ENCODE assay signal across 21 mouse cellular contexts in genomic region chr17:73229445-73230155, GRCm38 (mm10).
DNase-seq lines count a peak whose midpoint lies in the region; ATAC-seq and TF ChIP-seq lines count a peak whose summit lies in the region.
"Had no signal": no experiment of that assay in that cellular context is flagged by ENCODE, and none has a peak within 500 bp of the region (broad histone marks: within the 10 kb centered on the region; RNA-seq: fewer than 3 reads in every experiment).

No protein-coding gene starts in this region.

- no peak for DNase-seq in heart, postnatal 36 days
- DNase-seq in intestine, embryonic 14.5 days (ENCODE audit: low spot score), result peak; percentile 46
- peak; percentile 65 for DNase-seq in MEL (ENCODE audit: low read depth, low spot score)
- DNase-seq in liver, embryonic 14.5 days (ENCODE audit: low read depth in 3 of 3, low spot score in 3 of 3), result no peak
- no peak for DNase-seq in Muller cell, postnatal 12 days (ENCODE audit: inconsistent ontology term)
- DNase-seq: adrenal gland, adult 8-10 months; cerebellum, adult 2 months; kidney, adult 11 months; kidney, postnatal 14 days; layer of hippocampus, adult 9-11 months; lung, embryonic 14.5 days; lung, postnatal 14 days; thymus, adult 2 months had no signal

- H3K36me3 ChIP-seq in heart, embryonic 13.5 days, result peaks cover 5% of the 10 kb centered on the region; the same call in 1 of the 2 replicates
- no peaks in the 10 kb centered on the region for H3K36me3 ChIP-seq in intestine, embryonic 14.5 days (ENCODE audit: control insufficient read depth, insufficient read depth, low read length)
- H3K36me3 ChIP-seq in intestine, embryonic 15.5 days, result no peaks in the 10 kb centered on the region
- peaks cover 0 to 55% of the 10 kb centered on the region in 2 experiments; a peak in 3 of 4 replicates for H3K36me3 ChIP-seq in MEL (ENCODE audit: control insufficient read depth in 1 of 2, insufficient read depth in 2 of 2, low read length in 2 of 2)
- no peaks in the 10 kb centered on the region for H3K36me3 ChIP-seq in liver, embryonic 14.5 days (replicated peaks; ENCODE audit: control insufficient read depth, insufficient read depth, low read depth)
- H3K36me3 ChIP-seq: hindbrain, embryonic 13.5 days; neural tube, embryonic 12.5 days had no signal

- no peak for TF ChIP-seq RAD21 in MEL (IDR thresholded peaks at IDR 0.05; ENCODE audit: low read depth, low read length)

- no peaks in the 10 kb centered on the region for H3K9me3 ChIP-seq in heart, embryonic 13.5 days
- no peaks in the 10 kb centered on the region for H3K9me3 ChIP-seq in intestine, embryonic 14.5 days (ENCODE audit: control insufficient read depth, low read length)
- H3K9me3 ChIP-seq in intestine, embryonic 15.5 days, result no peaks in the 10 kb centered on the region
- H3K9me3 ChIP-seq in MEL (replicated peaks; ENCODE audit: insufficient read depth, low read length), result no peaks in the 10 kb centered on the region
- no peaks in the 10 kb centered on the region for H3K9me3 ChIP-seq in liver, embryonic 14.5 days (ENCODE audit: control insufficient read depth, low read length)
- H3K9me3 ChIP-seq: hindbrain, embryonic 13.5 days; neural tube, embryonic 12.5 days had no signal

- H3K4me3 ChIP-seq in heart, embryonic 13.5 days, result no peak overlapping the region
- H3K4me3 ChIP-seq in intestine, embryonic 14.5 days (ENCODE audit: low read depth, low read length), result no peak overlapping the region
- H3K4me3 ChIP-seq in intestine, embryonic 15.5 days (replicated peaks), result no peak overlapping the region
- peak overlapping the region in 1 of 2 experiments; percentile 7; a peak in 2 of 4 replicates for H3K4me3 ChIP-seq in MEL (ENCODE audit: control insufficient read depth in 1 of 2, insufficient read depth in 1 of 2, low read depth in 2 of 2, low read length in 2 of 2)
- no peak overlapping the region for H3K4me3 ChIP-seq in liver, embryonic 14.5 days (ENCODE audit: insufficient read depth in 1 of 2, low read depth in 2 of 2, low read length in 2 of 2)
- H3K4me3 ChIP-seq: erythroblast, embryonic 14.5 days; hindbrain, embryonic 13.5 days; neural tube, embryonic 12.5 days had no signal

- peaks cover 66% of the 10 kb centered on the region for H3K4me1 ChIP-seq in heart, embryonic 13.5 days
- H3K4me1 ChIP-seq in intestine, embryonic 14.5 days (replicated peaks; ENCODE audit: control insufficient read depth, insufficient read depth, low read length), result peaks cover 9% of the 10 kb centered on the region
- H3K4me1 ChIP-seq in intestine, embryonic 15.5 days (replicated peaks), result peaks cover 9% of the 10 kb centered on the region; the same call in 1 of the 2 replicates
- H3K4me1 ChIP-seq in MEL (ENCODE audit: control insufficient read depth in 1 of 2, insufficient read depth in 2 of 2, low read length in 2 of 2), result peaks cover 40 to 53% of the 10 kb centered on the region in 2 experiments
- peaks cover 2 to 36% of the 10 kb centered on the region in 2 experiments for H3K4me1 ChIP-seq in liver, embryonic 14.5 days (replicated peaks; ENCODE audit: control insufficient read depth in 2 of 2, insufficient read depth in 2 of 2, low read length in 1 of 2)

- no peaks in the 10 kb centered on the region for H3K79me2 ChIP-seq in MEL (ENCODE audit: control insufficient read depth, insufficient read depth, low read length, poor library complexity)

- no peak overlapping the region for H3K4me2 ChIP-seq in heart, embryonic 13.5 days
- H3K4me2 ChIP-seq in intestine, embryonic 14.5 days (ENCODE audit: low read length), result no peak overlapping the region
- H3K4me2 ChIP-seq in intestine, embryonic 15.5 days (replicated peaks), result no peak overlapping the region
- no peak overlapping the region for H3K4me2 ChIP-seq in liver, embryonic 14.5 days (ENCODE audit: low read depth)
- H3K4me2 ChIP-seq: hindbrain, embryonic 13.5 days; lung, embryonic 14.5 days; midbrain, embryonic 11.5 days; neural tube, embryonic 12.5 days had no signal

- no peak for TF ChIP-seq CTCF in MEL (IDR thresholded peaks at IDR 0.05 in 2 of 3, conservative IDR thresholded peaks at IDR 0.05 in 1 of 3; ENCODE audit: control insufficient read depth in 1 of 3, insufficient read depth in 1 of 3, low read depth in 2 of 3, low read length in 3 of 3, poor library complexity in 1 of 3, severe bottlenecking in 1 of 3)
- no peak for TF ChIP-seq CTCF in liver, embryonic 14.5 days (IDR thresholded peaks at IDR 0.05; ENCODE audit: low read depth)

- WGBS in heart, embryonic 13.5 days, result 72% methylated on average over 11 of the region's 11 CpGs
- WGBS in intestine, embryonic 14.5 days, result 84% methylated on average over 11 of the region's 11 CpGs
- 88% methylated on average over 11 of the region's 11 CpGs for WGBS in intestine, embryonic 15.5 days
- 33% methylated on average over 11 of the region's 11 CpGs for WGBS in liver, embryonic 14.5 days (ENCODE audit: insufficient replicate concordance)

- peak overlapping the region; percentile 21; the same call in 1 of the 2 replicates for H3K27ac ChIP-seq in heart, embryonic 13.5 days (replicated peaks)
- no peak overlapping the region for H3K27ac ChIP-seq in intestine, embryonic 14.5 days (ENCODE audit: low read depth)
- H3K27ac ChIP-seq in intestine, embryonic 15.5 days, result no peak overlapping the region
- peak overlapping the region; percentile 75 for H3K27ac ChIP-seq in MEL (ENCODE audit: control insufficient read depth, low read depth, low read length)
- H3K27ac ChIP-seq in liver, embryonic 14.5 days, result no peak overlapping the region
- H3K27ac ChIP-seq: neural tube, embryonic 12.5 days had no signal

- intact Hi-C loops in heart, postnatal 36 days (cut with DNase I), result no loop called here

- no peak overlapping the region for H3K9ac ChIP-seq in heart, embryonic 13.5 days
- no peak overlapping the region for H3K9ac ChIP-seq in intestine, embryonic 14.5 days (ENCODE audit: low read length)
- H3K9ac ChIP-seq in intestine, embryonic 15.5 days, result no peak overlapping the region
- 0 out of 2 replicates have a peak overlapping the region, but pooled peaks have one; percentile 2 for H3K9ac ChIP-seq in MEL (ENCODE audit: control insufficient read depth, low read depth, low read length, poor library complexity, severe bottlenecking)
- H3K9ac ChIP-seq in liver, embryonic 14.5 days (replicated peaks), result no peak overlapping the region
- H3K9ac ChIP-seq: forebrain, postnatal 0 days; hindbrain, embryonic 13.5 days; lung, embryonic 14.5 days; neural tube, embryonic 12.5 days had no signal

- H3K27me3 ChIP-seq in heart, embryonic 13.5 days (replicated peaks), result no peaks in the 10 kb centered on the region
- H3K27me3 ChIP-seq in intestine, embryonic 14.5 days (replicated peaks; ENCODE audit: control insufficient read depth, insufficient read depth, low read length), result no peaks in the 10 kb centered on the region
- H3K27me3 ChIP-seq in intestine, embryonic 15.5 days (replicated peaks), result no peaks in the 10 kb centered on the region
- H3K27me3 ChIP-seq in MEL (ENCODE audit: control insufficient read depth in 1 of 2, insufficient read depth in 2 of 2, low read length in 2 of 2), result no peaks in the 10 kb centered on the region
- H3K27me3 ChIP-seq in liver, embryonic 14.5 days (ENCODE audit: control insufficient read depth, insufficient read depth, low read length), result no peaks in the 10 kb centered on the region
- H3K27me3 ChIP-seq: hindbrain, embryonic 13.5 days; neural tube, embryonic 12.5 days had no signal

- TF ChIP-seq POLR2A in MEL (IDR thresholded peaks at IDR 0.05; ENCODE audit: control insufficient read depth in 1 of 2, insufficient read depth in 1 of 2, low read depth in 1 of 2, low read length in 2 of 2, poor library complexity in 1 of 2), result no peak

- ATAC-seq in heart, embryonic 13.5 days (ENCODE audit: extremely low read depth, insufficient number of reproducible peaks, low FRiP score, low TSS enrichment), result no peak
- no peak for ATAC-seq in intestine, embryonic 14.5 days (replicated peaks; ENCODE audit: low FRiP score, low TSS enrichment, low read depth)
- ATAC-seq in intestine, embryonic 15.5 days, result no peak
- 0 out of 2 replicates have a peak, but pooled peaks have one; percentile 39 for ATAC-seq in liver, embryonic 14.5 days (ENCODE audit: insufficient read depth)
- ATAC-seq: activated CD4-positive, CD25-positive, alpha-beta regulatory T cell, adult 4 months had no signal

- peak; percentile 49 to 74 for TF ChIP-seq EP300 in MEL (IDR thresholded peaks at IDR 0.05; ENCODE audit: low read depth in 1 of 2, low read length in 2 of 2)
- TF ChIP-seq EP300 in liver, embryonic 14.5 days (IDR thresholded peaks at IDR 0.05; ENCODE audit: low read depth), result peak; percentile 32; the same call in 1 of the 2 replicates

TF ChIP-seq in MEL, 35 proteins besides CTCF, POLR2A, EP300 and RAD21 (continues in another document):
- TF ChIP-seq POLR2AphosphoS5 (IDR thresholded peaks at IDR 0.05; ENCODE audit: borderline replicate concordance, low read depth, low read length), result no peak
- TF ChIP-seq TCF12 (IDR thresholded peaks at IDR 0.05; ENCODE audit: low read depth, low read length), result no peak; the same call in 1 of the 2 replicates
- no peak for TF ChIP-seq NRF1 (IDR thresholded peaks at IDR 0.05; ENCODE audit: insufficient read depth, low read depth, low read length, poor library complexity, severe bottlenecking)
- TF ChIP-seq MYC (IDR thresholded peaks at IDR 0.05; ENCODE audit: low read depth, low read length), result no peak
- TF ChIP-seq MAFK (IDR thresholded peaks at IDR 0.05; ENCODE audit: borderline replicate concordance, low read depth, low read length), result no peak
- no peak for TF ChIP-seq JUND (IDR thresholded peaks at IDR 0.05; ENCODE audit: low read depth, low read length)
- TF ChIP-seq NELFE (IDR thresholded peaks at IDR 0.05; ENCODE audit: low read depth, low read length), result no peak
- no peak for TF ChIP-seq KAT2A (conservative IDR thresholded peaks at IDR 0.05; ENCODE audit: low read depth, low read length)
- TF ChIP-seq ETS1 (IDR thresholded peaks at IDR 0.05; ENCODE audit: low read depth, low read length), result peak; percentile 43; the same call in 1 of the 2 replicates
- no peak; the same call in 1 of the 2 replicates for TF ChIP-seq MXI1 (IDR thresholded peaks at IDR 0.05; ENCODE audit: low read depth, low read length)
- TF ChIP-seq ZNF384 (IDR thresholded peaks at IDR 0.05; ENCODE audit: low read depth, low read length), result peak; percentile 59; the same call in 1 of the 2 replicates
- TF ChIP-seq USF2 (IDR thresholded peaks at IDR 0.05; ENCODE audit: borderline replicate concordance in 1 of 2, insufficient read depth in 1 of 2, low read depth in 1 of 2, low read length in 2 of 2), result no peak
- TF ChIP-seq ZMIZ1 (IDR thresholded peaks at IDR 0.05; ENCODE audit: low read depth, low read length), result no peak
- no peak for TF ChIP-seq CHD1 (IDR thresholded peaks at IDR 0.05; ENCODE audit: low read depth, low read length)
- TF ChIP-seq TBP (IDR thresholded peaks at IDR 0.05; ENCODE audit: low read depth, low read length), result no peak
- peak; percentile 52 for TF ChIP-seq MYB (IDR thresholded peaks at IDR 0.05; ENCODE audit: low read depth, low read length)
- TF ChIP-seq ZKSCAN1 (IDR thresholded peaks at IDR 0.05; ENCODE audit: low read depth, low read length), result no peak
- TF ChIP-seq HCFC1 (IDR thresholded peaks at IDR 0.05; ENCODE audit: low read depth, low read length), result peak; percentile 36; the same call in 1 of the 2 replicates

Comparison
In these comparisons a context has a peak if more than half of its experiments do, and no peak if none do; other contexts are left out.
1. H3K27ac ChIP-seq: peak in heart, embryonic 13.5 days (single experiment) and MEL (single experiment); none in intestine, embryonic 14.5 days (single experiment), intestine, embryonic 15.5 days (single experiment) and liver, embryonic 14.5 days (single experiment).
2. DNase-seq: peak in intestine, embryonic 14.5 days (single experiment) and MEL (single experiment); none in heart, postnatal 36 days (0 of 2), liver, embryonic 14.5 days (0 of 3) and Muller cell, postnatal 12 days (single experiment).